Mouse (Mus musculus): Measurements from ENCODE around the gene Mbtps1. TPM values are rescaled to one million over a fixed set of nuclear protein-coding genes. Genes with fewer than 3 reads are reported as not detected.

Mbtps1 gene
- total and polyA plus RNA-seq, 3 experiments = 32.6 to 36.6 (median 35.4) TPM

- H3K79me2 ChIP-seq (replicated peaks; ENCODE audit: control insufficient read depth, insufficient read depth, low read length) = no peaks in the 10 kb centered on the region
- DNase-seq = no peak
- H3K27me3 ChIP-seq (ENCODE audit: control insufficient read depth, insufficient read depth, low read length) = no peaks in the 10 kb centered on the region
- no peaks in the 10 kb centered on the region for H3K36me3 ChIP-seq (ENCODE audit: control insufficient read depth, insufficient read depth, low read length)
- H3K4me1 ChIP-seq (ENCODE audit: control insufficient read depth, insufficient read depth, low read length) = no peaks in the 10 kb centered on the region
- 62% methylated on average over 4 of the region's 4 CpGs for WGBS
- H3K4me3 ChIP-seq = no peak overlapping the region
- TF ChIP-seq EP300 (IDR thresholded peaks at IDR 0.05; ENCODE audit: insufficient read depth, low read depth, low read length) (no peak), POLR2A (IDR thresholded peaks at IDR 0.05; ENCODE audit: insufficient read depth, low read depth, low read length) (no peak), CTCF (IDR thresholded peaks at IDR 0.05) (no peak)
- intact Hi-C loops (cut with DNase I) = no loop called here
- H3K27ac ChIP-seq = no peak overlapping the region
- no peak overlapping the region for H3K9ac ChIP-seq (ENCODE audit: low read depth, low read length)
Measured at GRCm38 (mm10) chr8:119513405-119513804, 45.1 kb downstream of the Mbtps1 start.

GRCm38 (mm10) chr8:119511722-119512121, 46.8 kb downstream of the Mbtps1 start:
- H3K4me1 ChIP-seq (ENCODE audit: control insufficient read depth, insufficient read depth, low read length) = no peaks in the 10 kb centered on the region
- H3K79me2 ChIP-seq (replicated peaks; ENCODE audit: control insufficient read depth, insufficient read depth, low read length) = no peaks in the 10 kb centered on the region
- no peak overlapping the region for H3K9ac ChIP-seq (ENCODE audit: low read depth, low read length)
- H3K4me3 ChIP-seq = no peak overlapping the region
- no peaks in the 10 kb centered on the region for H3K36me3 ChIP-seq (ENCODE audit: control insufficient read depth, insufficient read depth, low read length)
- no peak overlapping the region for H3K27ac ChIP-seq
- intact Hi-C loops (cut with DNase I) = no loop called here
- TF ChIP-seq POLR2A (IDR thresholded peaks at IDR 0.05; ENCODE audit: insufficient read depth, low read depth, low read length) (no peak), CTCF (IDR thresholded peaks at IDR 0.05) (no peak), EP300 (IDR thresholded peaks at IDR 0.05; ENCODE audit: insufficient read depth, low read depth, low read length) (no peak)
- H3K27me3 ChIP-seq (ENCODE audit: control insufficient read depth, insufficient read depth, low read length) = no peaks in the 10 kb centered on the region
- DNase-seq = no peak
- WGBS = 86% methylated on average over 7 of the region's 7 CpGs

- H3K79me2 ChIP-seq (replicated peaks; ENCODE audit: control insufficient read depth, insufficient read depth, low read length) = no peaks in the 10 kb centered on the region
- H3K27me3 ChIP-seq (ENCODE audit: control insufficient read depth, insufficient read depth, low read length) = no peaks in the 10 kb centered on the region
- no peak overlapping the region for H3K4me3 ChIP-seq
- no peaks in the 10 kb centered on the region for H3K4me1 ChIP-seq (ENCODE audit: control insufficient read depth, insufficient read depth, low read length)
- H3K36me3 ChIP-seq (ENCODE audit: control insufficient read depth, insufficient read depth, low read length) = no peaks in the 10 kb centered on the region
- 81% methylated on average over 9 of the region's 9 CpGs for WGBS
- TF ChIP-seq POLR2A (IDR thresholded peaks at IDR 0.05; ENCODE audit: insufficient read depth, low read depth, low read length) = no peak
- TF ChIP-seq EP300 (IDR thresholded peaks at IDR 0.05; ENCODE audit: insufficient read depth, low read depth, low read length) = no peak
- TF ChIP-seq CTCF (IDR thresholded peaks at IDR 0.05) = no peak
- intact Hi-C loops (cut with DNase I) = no loop called here
- no peak overlapping the region for H3K27ac ChIP-seq
- no peak overlapping the region for H3K9ac ChIP-seq (ENCODE audit: low read depth, low read length)
- DNase-seq = no peak
Measured at GRCm38 (mm10) chr8:119510471-119510870, 48.1 kb downstream of the Mbtps1 start.

GRCm38 (mm10) chr8:119506106-119506505, 52.4 kb downstream of the Mbtps1 start:
- Histone ChIP-seq H3K4me1 (ENCODE audit: control insufficient read depth, insufficient read depth, low read length) (no peaks in the 10 kb centered on the region), H3K27ac (no peak overlapping the region), H3K27me3 (ENCODE audit: control insufficient read depth, insufficient read depth, low read length) (no peaks in the 10 kb centered on the region), H3K36me3 (ENCODE audit: control insufficient read depth, insufficient read depth, low read length) (no peaks in the 10 kb centered on the region), H3K9ac (ENCODE audit: low read depth, low read length) (no peak overlapping the region), H3K4me3 (no peak overlapping the region), H3K79me2 (replicated peaks; ENCODE audit: control insufficient read depth, insufficient read depth, low read length) (no peaks in the 10 kb centered on the region)
- intact Hi-C loops (cut with DNase I) = no loop called here
- WGBS = 81% methylated on average over 8 of the region's 8 CpGs
- TF ChIP-seq CTCF (IDR thresholded peaks at IDR 0.05) = no peak
- TF ChIP-seq EP300 (IDR thresholded peaks at IDR 0.05; ENCODE audit: insufficient read depth, low read depth, low read length) = no peak
- TF ChIP-seq POLR2A (IDR thresholded peaks at IDR 0.05; ENCODE audit: insufficient read depth, low read depth, low read length) = no peak
- DNase-seq = no peak

- 56% methylated on average over 9 of the region's 9 CpGs for WGBS
- Histone ChIP-seq H3K27me3 (ENCODE audit: control insufficient read depth, insufficient read depth, low read length) (no peaks in the 10 kb centered on the region), H3K79me2 (replicated peaks; ENCODE audit: control insufficient read depth, insufficient read depth, low read length) (no peaks in the 10 kb centered on the region), H3K27ac (no peak overlapping the region), H3K36me3 (ENCODE audit: control insufficient read depth, insufficient read depth, low read length) (no peaks in the 10 kb centered on the region), H3K9ac (ENCODE audit: low read depth, low read length) (no peak overlapping the region), H3K4me3 (no peak overlapping the region), H3K4me1 (ENCODE audit: control insufficient read depth, insufficient read depth, low read length) (no peaks in the 10 kb centered on the region)
- TF ChIP-seq EP300 (IDR thresholded peaks at IDR 0.05; ENCODE audit: insufficient read depth, low read depth, low read length) (no peak), CTCF (IDR thresholded peaks at IDR 0.05) (no peak), POLR2A (IDR thresholded peaks at IDR 0.05; ENCODE audit: insufficient read depth, low read depth, low read length) (no peak)
- no peak for DNase-seq
- intact Hi-C loops (cut with DNase I) = no loop called here
Measured at GRCm38 (mm10) chr8:119505488-119505887, 53.0 kb downstream of the Mbtps1 start.

GRCm38 (mm10) chr8:119503191-119503767, 55.3 kb downstream of the Mbtps1 start:
- DNase-seq = no peak
- H3K4me3 ChIP-seq = no peak overlapping the region
- no peaks in the 10 kb centered on the region for H3K27me3 ChIP-seq (ENCODE audit: control insufficient read depth, insufficient read depth, low read length)
- H3K27ac ChIP-seq = no peak overlapping the region
- TF ChIP-seq EP300 (IDR thresholded peaks at IDR 0.05; ENCODE audit: insufficient read depth, low read depth, low read length) (no peak), CTCF (IDR thresholded peaks at IDR 0.05) (no peak), POLR2A (IDR thresholded peaks at IDR 0.05; ENCODE audit: insufficient read depth, low read depth, low read length) (no peak)
- WGBS = 73% methylated on average over 9 of the region's 10 CpGs
- no peaks in the 10 kb centered on the region for H3K4me1 ChIP-seq (ENCODE audit: control insufficient read depth, insufficient read depth, low read length)
- intact Hi-C loops (cut with DNase I) = no loop called here
- H3K9ac ChIP-seq (ENCODE audit: low read depth, low read length) = no peak overlapping the region
- H3K36me3 ChIP-seq (ENCODE audit: control insufficient read depth, insufficient read depth, low read length) = no peaks in the 10 kb centered on the region
- H3K79me2 ChIP-seq (replicated peaks; ENCODE audit: control insufficient read depth, insufficient read depth, low read length) = no peaks in the 10 kb centered on the region

All from heart, adult 2 months (tissue).